Mouse (Mus musculus) stomach, embryonic 16.5 days (tissue): ENCODE results near the gene Fbxo34. TPM values are rescaled to one million over a fixed set of nuclear protein-coding genes. Genes with fewer than 3 reads are reported as not detected.
"Not testable (repeated sequence)": the region's sequence is repeated elsewhere in the genome, so short reads cannot be mapped to it uniquely, and the experiment has no call there.

Source experiments
- ATAC-seq: fragments of 200-750 bp; cut with Nextera tagmentation; 2 replicates; pipeline ENCODE4 v1.8.0; 2017; ENCODE audit warnings: moderate number of reproducible peaks, moderate TSS enrichment; ENCODE audit not compliant: insufficient read depth, low FRiP score
- H3K27ac ChIP-seq: fragments of 300-500 bp; sonication (generic); 2 replicates; pipeline ENCODE4 v1.5.1; 2014; ENCODE audit warnings: low read length
- H3K27me3 ChIP-seq: fragments of 300-500 bp; sonication (generic); 2 replicates; pipeline ENCODE4 v1.6.1; 2014; ENCODE audit warnings: low read length, control low read depth, mixed read lengths; ENCODE audit not compliant: control insufficient read depth, insufficient read depth
- H3K36me3 ChIP-seq: fragments of 300-500 bp; sonication (generic); 2 replicates; pipeline ENCODE4 v1.6.1; 2014; ENCODE audit warnings: low read length; ENCODE audit not compliant: control insufficient read depth, insufficient read depth
- H3K4me1 ChIP-seq: fragments of 300-500 bp; sonication (generic); 2 replicates; pipeline ENCODE4 v1.6.1; 2014; ENCODE audit warnings: low read length, control low read depth, mixed read lengths; ENCODE audit not compliant: control insufficient read depth, insufficient read depth
- H3K4me2 ChIP-seq: fragments of 300-500 bp; sonication (generic); 2 replicates; pipeline ENCODE4 v1.6.1; 2014; ENCODE audit warnings: low read depth, low read length, mixed read lengths
- H3K4me3 ChIP-seq: fragments of 300-500 bp; sonication (generic); replicated peaks from 2 replicates; pipeline ENCODE4 v1.5.1; 2014; ENCODE audit warnings: mild to moderate bottlenecking, low read length
- H3K9ac ChIP-seq: fragments of 300-500 bp; sonication (generic); 2 replicates; pipeline ENCODE4 v1.6.1; 2014; ENCODE audit warnings: low read length
- H3K9me3 ChIP-seq: fragments of 300-500 bp; sonication (generic); replicated peaks from 2 replicates; pipeline ENCODE4 v1.6.1; 2016; ENCODE audit warnings: low read length, control low read depth; ENCODE audit not compliant: control insufficient read depth
- WGBS: fragments of 180-500 bp; shearing (Covaris S2); extraction: QIAGEN DNeasy Blood & Tissue Kit; methylation state at CpG from one replicate; pipeline ENCODE4 v1.1.7; 2014; 5-methylcytosine and 5-hydroxymethylcytosine counted together
- polyA plus RNA-seq: library from polyadenylated mRNA; unstranded; fragments of >200 nt; fragmentation: Nextera tagmentation; extraction: Ambion mirVana; gene quantifications from 2 replicates; pipeline ENCODE4 v1.2.1, GENCODE M21; 2015

The Fbxo34 gene
- 20.4 and 23.1 TPM in 2 replicates for polyA plus RNA-seq

- not testable (repeated sequence) for H3K36me3 ChIP-seq, H3K27me3 ChIP-seq, H3K9me3 ChIP-seq, H3K4me3 ChIP-seq, H3K4me1 ChIP-seq, H3K9ac ChIP-seq, H3K4me2 ChIP-seq, ATAC-seq, H3K27ac ChIP-seq
- WGBS, result 82% methylated on average over 2 of the region's 5 CpGs
These were observed at the start of gene Fbxo34 for GRCm38 (mm10) chr14:47450121-47450520. Fbxo34 (plus strand) TSS chr14:47450421.

- no peak overlapping the region for H3K4me3 ChIP-seq
- whole genome bisulfite sequencing, result 84% methylated on average over 8 of the region's 8 CpGs
- no peak overlapping the region for H3K4me2 ChIP-seq
- H3K9ac ChIP-seq, result no peak overlapping the region
- no peak overlapping the region for H3K27ac ChIP-seq
- H3K9me3 ChIP-seq, result no peaks in the 10 kb centered on the region
- H3K36me3 ChIP-seq, result peaks cover 33% of the 10 kb centered on the region
- H3K4me1 ChIP-seq, result no peaks in the 10 kb centered on the region
- no peak for ATAC-seq
- H3K27me3 ChIP-seq, result no peaks in the 10 kb centered on the region
These were observed 47.5 kb upstream of the Fbxo34 start for GRCm38 (mm10) chr14:47402735-47403134.

- Histone ChIP-seq H3K36me3 (peaks cover 29% of the 10 kb centered on the region), H3K4me3 (no peak overlapping the region), H3K4me2 (no peak overlapping the region), H3K9me3 (no peaks in the 10 kb centered on the region), H3K9ac (no peak overlapping the region), H3K27me3 (no peaks in the 10 kb centered on the region), H3K27ac (no peak overlapping the region), H3K4me1 (no peaks in the 10 kb centered on the region)
- ATAC-seq, result peak; percentile 37; the same call in 1 of the 2 replicates
- WGBS, result 67% methylated on average over 9 of the region's 9 CpGs
These were observed 44.2 kb upstream of the Fbxo34 start for GRCm38 (mm10) chr14:47406000-47406399.

GRCm38 (mm10) chr14:47417346-47417745 is 32.9 kb upstream of the Fbxo34 start:
- Histone ChIP-seq H3K36me3 (no peaks in the 10 kb centered on the region), H3K4me1 (peaks cover 11% of the 10 kb centered on the region), H3K9me3 (no peaks in the 10 kb centered on the region), H3K27me3 (no peaks in the 10 kb centered on the region), H3K9ac (peak overlapping the region; percentile 73), H3K27ac (no peak overlapping the region), H3K4me2 (peak overlapping the region; percentile 71), H3K4me3 (peak overlapping the region; percentile 71)
- 19% methylated on average over 3 of the region's 3 CpGs for WGBS
- no peak for ATAC-seq

- H3K9me3 ChIP-seq, result no peaks in the 10 kb centered on the region
- peak within 1 kb of the TSS; percentile 71 for H3K4me2 ChIP-seq
- peak; percentile 96 for ATAC-seq
- 0 out of 2 replicates have a peak within 1 kb of the TSS, but pooled peaks have one; percentile 3 for H3K27ac ChIP-seq
- 2% methylated on average over 36 of the region's 36 CpGs for WGBS
- peak within 1 kb of the TSS; percentile 71 for H3K4me3 ChIP-seq
- no peaks in the 10 kb centered on the region for H3K27me3 ChIP-seq
- peaks cover 11% of the 10 kb centered on the region for H3K4me1 ChIP-seq
- H3K9ac ChIP-seq, result peak within 1 kb of the TSS; percentile 73
- H3K36me3 ChIP-seq, result no peaks in the 10 kb centered on the region
These were observed 32.2 kb upstream of the Fbxo34 start, which contains the start of gene Dlgap5 for GRCm38 (mm10) chr14:47417775-47418665. Dlgap5 (minus strand) TSS chr14:47418407.

GRCm38 (mm10) chr14:47418666-47418991 is 31.6 kb upstream of the Fbxo34 start:
- Histone ChIP-seq H3K4me2 (peak overlapping the region; percentile 71), H3K36me3 (no peaks in the 10 kb centered on the region), H3K27me3 (no peaks in the 10 kb centered on the region), H3K9me3 (no peaks in the 10 kb centered on the region), H3K4me1 (peaks cover 11% of the 10 kb centered on the region), H3K4me3 (peak overlapping the region; percentile 71), H3K9ac (peak overlapping the region; percentile 54), H3K27ac (0 out of 2 replicates have a peak overlapping the region, but pooled peaks have one; percentile 3)
- no peak for ATAC-seq
- WGBS, result 24% methylated on average over 5 of the region's 5 CpGs

GRCm38 (mm10) chr14:47419034-47419625 is 31.1 kb upstream of the Fbxo34 start:
- WGBS, result 73% methylated on average over 9 of the region's 9 CpGs
- Histone ChIP-seq H3K9ac (no peak overlapping the region), H3K4me2 (0 out of 2 replicates have a peak overlapping the region, but pooled peaks have one; percentile 71), H3K36me3 (no peaks in the 10 kb centered on the region), H3K27me3 (no peaks in the 10 kb centered on the region), H3K4me3 (no peak overlapping the region), H3K27ac (0 out of 2 replicates have a peak overlapping the region, but pooled peaks have one; percentile 3), H3K4me1 (peaks cover 11% of the 10 kb centered on the region), H3K9me3 (no peaks in the 10 kb centered on the region)
- no peak for ATAC-seq

- H3K9ac ChIP-seq, result no peak overlapping the region
- peaks cover 11% of the 10 kb centered on the region for H3K4me1 ChIP-seq
- no peaks in the 10 kb centered on the region for H3K9me3 ChIP-seq
- no peaks in the 10 kb centered on the region for H3K27me3 ChIP-seq
- WGBS, result 92% methylated on average over 24 of the region's 24 CpGs
- no peak overlapping the region for H3K4me2 ChIP-seq
- H3K27ac ChIP-seq, result no peak overlapping the region
- no peak for ATAC-seq
- no peak overlapping the region for H3K4me3 ChIP-seq
- no peaks in the 10 kb centered on the region for H3K36me3 ChIP-seq
These were observed 30.4 kb upstream of the Fbxo34 start for GRCm38 (mm10) chr14:47419723-47420276.

- WGBS, result 36% methylated on average over 2 of the region's 2 CpGs
- H3K36me3 ChIP-seq, result no peaks in the 10 kb centered on the region
These were observed 28.6 kb upstream of the Fbxo34 start for GRCm38 (mm10) chr14:47421606-47422005.

More at GRCm38 (mm10) chr14:47421606-47422005, 28.6 kb upstream of the Fbxo34 start:
- no peak overlapping the region for H3K9ac ChIP-seq
- H3K9me3 ChIP-seq, result no peaks in the 10 kb centered on the region
- no peak overlapping the region for H3K27ac ChIP-seq
- peaks cover 11% of the 10 kb centered on the region for H3K4me1 ChIP-seq
- no peaks in the 10 kb centered on the region for H3K27me3 ChIP-seq
- ATAC-seq, result no peak
- no peak overlapping the region for H3K4me2 ChIP-seq
- H3K4me3 ChIP-seq, result no peak overlapping the region
